Mouse (Mus musculus): ENCODE results near the gene Map2k5. TPM values are rescaled to one million over a fixed set of nuclear protein-coding genes. Genes with fewer than 3 reads are reported as not detected.

Gene Map2k5
- polyA plus RNA-seq, 1 experiment from 2014 or later: 30.7 TPM

DNA sequence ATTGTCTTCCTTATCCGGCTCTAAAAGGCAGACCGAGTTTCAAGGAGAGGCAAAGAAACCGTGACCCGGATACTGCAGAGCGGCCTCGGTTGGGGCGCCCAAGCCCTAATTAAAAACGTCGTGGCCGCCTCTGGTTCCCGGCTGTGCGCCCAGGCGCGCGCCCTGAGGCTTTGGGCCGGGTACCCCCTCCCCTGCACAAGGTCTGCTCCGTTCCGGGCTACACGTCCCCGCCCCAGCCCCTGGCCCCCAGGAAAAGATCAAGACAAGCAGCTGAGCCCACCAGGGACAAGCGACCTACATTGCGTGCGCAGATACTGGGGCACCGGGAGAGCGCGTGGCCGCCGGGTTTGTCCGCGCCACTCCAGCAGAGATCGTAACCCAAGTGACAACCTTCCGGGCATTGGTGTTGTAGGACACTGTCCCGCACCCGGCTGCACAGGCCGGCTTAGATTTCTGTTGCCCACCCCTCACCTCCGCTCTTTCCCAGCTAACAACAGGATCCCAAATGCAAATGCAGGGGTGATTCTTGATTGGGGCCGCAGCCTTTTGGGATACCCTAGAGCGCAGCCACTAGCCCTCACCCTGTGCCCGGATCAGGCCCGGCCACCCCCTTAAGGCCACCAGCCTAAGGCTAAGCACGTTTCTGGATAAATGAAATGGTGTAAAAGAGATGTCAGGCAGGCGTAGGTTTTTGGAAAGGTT is 235.2 kb downstream of the Map2k5 start:
- Histone ChIP-seq H3K4me2 (peak overlapping the region; percentile 44), H3K9ac (ENCODE audit: low read depth, low read length) (no peak overlapping the region), H3K9me3 (replicated peaks; ENCODE audit: control insufficient read depth, low read length) (no peaks in the 10 kb centered on the region), H3K27ac (ENCODE audit: low read depth, low read length) (no peak overlapping the region), H3K4me1 (ENCODE audit: control insufficient read depth, insufficient read depth, low read length) (peaks cover 20% of the 10 kb centered on the region), H3K36me3 (ENCODE audit: control insufficient read depth, insufficient read depth, low read length) (no peaks in the 10 kb centered on the region), H3K4me3 (ENCODE audit: low read depth, low read length) (peak overlapping the region; percentile 22), H3K27me3 (ENCODE audit: control insufficient read depth, insufficient read depth, low read length) (peaks cover 100% of the 10 kb centered on the region)
- under 1% methylated on average over 42 of the region's 42 CpGs for WGBS (ENCODE audit: insufficient replicate concordance)
- no peak for ATAC-seq (replicated peaks; ENCODE audit: insufficient number of reproducible peaks, low FRiP score, low TSS enrichment)

DNA sequence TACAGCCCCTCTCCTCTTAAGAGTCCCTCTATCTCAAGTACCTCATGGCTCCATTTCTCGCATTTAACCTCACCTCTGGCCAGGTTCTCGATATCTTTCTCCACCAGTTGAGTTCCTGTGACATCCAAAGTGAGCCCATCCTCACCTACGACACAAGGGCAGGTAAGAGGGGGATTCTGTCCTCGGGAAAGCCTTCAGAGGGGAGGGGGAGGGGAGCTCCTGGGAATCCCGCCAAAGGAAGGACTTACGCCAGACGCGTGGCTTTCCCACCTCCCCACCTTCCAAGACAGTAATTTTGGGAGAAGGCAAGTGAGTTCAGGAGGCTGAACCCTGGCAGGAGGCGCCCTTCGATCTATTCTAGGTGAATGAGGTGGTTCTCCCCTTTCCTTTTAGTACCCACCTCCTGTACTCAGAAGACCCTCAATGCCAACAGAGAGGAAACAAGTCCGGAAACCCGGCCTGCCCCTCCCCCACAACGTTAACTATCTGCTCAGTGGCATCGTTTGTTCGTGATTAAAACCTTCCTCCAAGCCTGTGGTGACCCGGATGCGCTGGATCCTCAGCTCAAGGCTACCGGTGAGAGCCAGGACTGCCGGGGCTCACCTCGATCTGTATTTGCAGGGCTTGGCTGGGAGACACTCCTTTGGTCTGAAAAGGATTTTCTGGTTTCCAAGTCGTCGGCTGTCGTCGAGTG is 235.9 kb downstream of the Map2k5 start:
- peaks cover 20% of the 10 kb centered on the region for H3K4me1 ChIP-seq (ENCODE audit: control insufficient read depth, insufficient read depth, low read length)
- WGBS (ENCODE audit: insufficient replicate concordance): 2% methylated on average over 24 of the region's 24 CpGs
- H3K4me3 ChIP-seq (ENCODE audit: low read depth, low read length): peak overlapping the region; percentile 22; the same call in 1 of the 2 replicates
- no peak for ATAC-seq (replicated peaks; ENCODE audit: insufficient number of reproducible peaks, low FRiP score, low TSS enrichment)
- 0 out of 2 replicates have a peak overlapping the region, but pooled peaks have one; percentile 0 for H3K4me2 ChIP-seq
- no peaks in the 10 kb centered on the region for H3K36me3 ChIP-seq (ENCODE audit: control insufficient read depth, insufficient read depth, low read length)
- no peak overlapping the region for H3K27ac ChIP-seq (ENCODE audit: low read depth, low read length)
- peaks cover 100% of the 10 kb centered on the region for H3K27me3 ChIP-seq (ENCODE audit: control insufficient read depth, insufficient read depth, low read length)
- H3K9me3 ChIP-seq (replicated peaks; ENCODE audit: control insufficient read depth, low read length): no peaks in the 10 kb centered on the region
- H3K9ac ChIP-seq (ENCODE audit: low read depth, low read length): no peak overlapping the region

DNA sequence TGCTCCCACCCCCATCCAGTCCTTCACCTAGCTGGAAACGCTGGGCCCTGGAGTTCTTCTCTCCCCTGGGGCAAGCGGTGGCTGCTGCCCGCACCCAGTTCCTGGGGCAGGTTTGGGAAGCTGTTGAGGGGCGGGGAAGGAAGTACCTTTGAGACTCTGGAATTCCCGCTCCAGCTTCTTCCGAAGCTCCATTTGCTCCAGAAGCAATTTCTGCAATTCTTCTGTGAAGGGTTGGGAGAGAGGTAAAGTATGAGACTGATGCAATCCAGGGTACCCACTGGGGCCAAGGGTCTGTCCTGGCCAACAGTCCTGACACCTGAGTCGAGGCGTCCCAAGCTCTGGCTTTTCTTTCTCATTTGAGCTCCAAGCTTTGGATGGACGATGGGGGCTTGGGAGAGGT is 237.5 kb downstream of the Map2k5 start:
- no peak overlapping the region for H3K4me2 ChIP-seq
- no peak for ATAC-seq (replicated peaks; ENCODE audit: insufficient number of reproducible peaks, low FRiP score, low TSS enrichment)
- no peak overlapping the region for H3K27ac ChIP-seq (ENCODE audit: low read depth, low read length)
- H3K9ac ChIP-seq (ENCODE audit: low read depth, low read length): no peak overlapping the region
- H3K4me1 ChIP-seq (ENCODE audit: control insufficient read depth, insufficient read depth, low read length): peaks cover 16% of the 10 kb centered on the region
- 3% methylated on average over 9 of the region's 9 CpGs for WGBS (ENCODE audit: insufficient replicate concordance)
- H3K36me3 ChIP-seq (ENCODE audit: control insufficient read depth, insufficient read depth, low read length): no peaks in the 10 kb centered on the region
- peaks cover 96% of the 10 kb centered on the region for H3K27me3 ChIP-seq (ENCODE audit: control insufficient read depth, insufficient read depth, low read length)
- H3K4me3 ChIP-seq (ENCODE audit: low read depth, low read length): no peak overlapping the region
- no peaks in the 10 kb centered on the region for H3K9me3 ChIP-seq (replicated peaks; ENCODE audit: control insufficient read depth, low read length)

DNA sequence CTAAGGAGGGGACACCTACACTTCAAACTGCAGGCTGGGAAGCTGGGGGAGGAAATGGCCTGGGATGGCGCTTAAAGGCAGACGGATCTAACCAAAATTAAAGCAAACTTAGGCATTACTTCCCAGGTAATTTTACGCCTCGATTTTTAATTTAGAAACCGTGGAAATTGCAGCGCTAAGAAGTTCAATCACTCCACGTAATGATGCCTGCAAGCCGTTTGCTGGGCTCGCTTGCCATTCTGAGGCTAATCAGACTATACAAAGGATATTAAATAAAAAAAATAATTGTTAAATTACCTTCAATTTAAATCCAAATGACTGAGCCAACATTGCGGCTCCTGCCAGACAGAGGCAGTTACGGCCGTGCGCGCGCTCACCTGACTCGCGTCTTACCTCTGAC is 238.0 kb downstream of the Map2k5 start:
- WGBS (ENCODE audit: insufficient replicate concordance): 2% methylated on average over 17 of the region's 17 CpGs
- no peak overlapping the region for H3K9ac ChIP-seq (ENCODE audit: low read depth, low read length)
- H3K9me3 ChIP-seq (replicated peaks; ENCODE audit: control insufficient read depth, low read length): no peaks in the 10 kb centered on the region
- peaks cover 96% of the 10 kb centered on the region for H3K27me3 ChIP-seq (ENCODE audit: control insufficient read depth, insufficient read depth, low read length)
- no peak overlapping the region for H3K27ac ChIP-seq (ENCODE audit: low read depth, low read length)
- H3K36me3 ChIP-seq (ENCODE audit: control insufficient read depth, insufficient read depth, low read length): no peaks in the 10 kb centered on the region
- no peak overlapping the region for H3K4me2 ChIP-seq
- H3K4me3 ChIP-seq (ENCODE audit: low read depth, low read length): no peak overlapping the region
- no peak for ATAC-seq (replicated peaks; ENCODE audit: insufficient number of reproducible peaks, low FRiP score, low TSS enrichment)
- H3K4me1 ChIP-seq (ENCODE audit: control insufficient read depth, insufficient read depth, low read length): peaks cover 16% of the 10 kb centered on the region

GRCm38 (mm10) chr9:63138481-63138967 is 239.2 kb downstream of the Map2k5 start:
- Histone ChIP-seq H3K4me1 (ENCODE audit: control insufficient read depth, insufficient read depth, low read length) (peaks cover 13% of the 10 kb centered on the region), H3K4me2 (peak overlapping the region; percentile 52), H3K36me3 (ENCODE audit: control insufficient read depth, insufficient read depth, low read length) (no peaks in the 10 kb centered on the region), H3K27me3 (ENCODE audit: control insufficient read depth, insufficient read depth, low read length) (peaks cover 94% of the 10 kb centered on the region), H3K4me3 (ENCODE audit: low read depth, low read length) (peak overlapping the region; percentile 22), H3K9ac (ENCODE audit: low read depth, low read length) (no peak overlapping the region), H3K27ac (ENCODE audit: low read depth, low read length) (no peak overlapping the region), H3K9me3 (replicated peaks; ENCODE audit: control insufficient read depth, low read length) (no peaks in the 10 kb centered on the region)
- 0 out of 2 replicates have a peak, but pooled peaks have one; percentile 15 for ATAC-seq (replicated peaks; ENCODE audit: insufficient number of reproducible peaks, low FRiP score, low TSS enrichment)
- WGBS (ENCODE audit: insufficient replicate concordance): under 1% methylated on average over 31 of the region's 31 CpGs

DNA sequence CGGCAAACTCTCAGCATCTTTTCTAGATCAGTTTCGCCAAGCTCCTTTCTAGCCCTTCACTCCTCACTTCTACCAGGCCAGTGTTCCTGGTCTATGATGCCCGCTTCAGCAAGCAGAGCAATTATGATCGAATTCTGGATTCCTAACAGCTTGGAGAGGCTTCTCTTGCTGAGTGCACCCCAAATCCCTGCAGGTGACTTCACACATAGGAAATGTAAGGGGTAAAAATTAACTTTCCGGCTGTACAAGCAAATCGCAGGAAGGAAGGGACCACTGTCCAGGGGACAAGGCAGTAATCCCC is 240.1 kb downstream of the Map2k5 start:
- Histone ChIP-seq H3K9me3 (replicated peaks; ENCODE audit: control insufficient read depth, low read length) (no peaks in the 10 kb centered on the region), H3K4me1 (ENCODE audit: control insufficient read depth, insufficient read depth, low read length) (peaks cover 7% of the 10 kb centered on the region), H3K27me3 (ENCODE audit: control insufficient read depth, insufficient read depth, low read length) (peaks cover 87% of the 10 kb centered on the region)

GRCm38 (mm10) chr9:63136756-63137614 is 240.7 kb downstream of the Map2k5 start:
- 3% methylated on average over 19 of the region's 19 CpGs for WGBS (ENCODE audit: insufficient replicate concordance)
- ATAC-seq (replicated peaks; ENCODE audit: insufficient number of reproducible peaks, low FRiP score, low TSS enrichment): no peak
- Histone ChIP-seq H3K4me2 (no peak overlapping the region), H3K36me3 (ENCODE audit: control insufficient read depth, insufficient read depth, low read length) (no peaks in the 10 kb centered on the region), H3K27me3 (ENCODE audit: control insufficient read depth, insufficient read depth, low read length) (peaks cover 81% of the 10 kb centered on the region), H3K4me3 (ENCODE audit: low read depth, low read length) (no peak overlapping the region), H3K27ac (ENCODE audit: low read depth, low read length) (no peak overlapping the region), H3K4me1 (ENCODE audit: control insufficient read depth, insufficient read depth, low read length) (peaks cover 8% of the 10 kb centered on the region), H3K9ac (ENCODE audit: low read depth, low read length) (no peak overlapping the region), H3K9me3 (replicated peaks; ENCODE audit: control insufficient read depth, low read length) (no peaks in the 10 kb centered on the region)

More for the DNA sequence above, 240.1 kb downstream of the Map2k5 start:
- Histone ChIP-seq H3K36me3 (ENCODE audit: control insufficient read depth, insufficient read depth, low read length) (no peaks in the 10 kb centered on the region), H3K4me2 (no peak overlapping the region), H3K4me3 (ENCODE audit: low read depth, low read length) (no peak overlapping the region), H3K9ac (ENCODE audit: low read depth, low read length) (no peak overlapping the region), H3K27ac (ENCODE audit: low read depth, low read length) (no peak overlapping the region)
- WGBS (ENCODE audit: insufficient replicate concordance): 3% methylated on average over 6 of the region's 6 CpGs
- ATAC-seq (replicated peaks; ENCODE audit: insufficient number of reproducible peaks, low FRiP score, low TSS enrichment): no peak

DNA sequence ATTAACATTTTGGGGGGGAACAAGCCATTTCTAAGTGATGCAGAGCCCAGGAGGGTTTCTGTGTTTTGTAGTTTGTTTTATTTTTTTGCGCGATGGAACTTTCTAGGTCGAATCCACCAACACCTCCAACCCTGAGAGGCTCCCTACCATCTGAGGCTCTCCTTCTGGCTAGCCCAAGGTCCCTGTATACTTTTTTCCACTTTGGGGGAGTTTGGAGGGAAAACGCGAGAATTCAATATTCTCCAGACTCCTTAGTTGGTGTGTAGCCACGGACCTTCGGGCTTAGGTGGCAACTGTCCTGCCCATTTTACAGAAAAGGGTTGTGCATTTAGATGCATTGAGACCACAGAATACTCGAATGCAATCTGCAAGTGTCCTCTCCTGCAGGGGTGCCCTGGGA is 241.5 kb downstream of the Map2k5 start:
- Histone ChIP-seq H3K27me3 (ENCODE audit: control insufficient read depth, insufficient read depth, low read length) (peaks cover 74% of the 10 kb centered on the region), H3K36me3 (ENCODE audit: control insufficient read depth, insufficient read depth, low read length) (no peaks in the 10 kb centered on the region), H3K27ac (ENCODE audit: low read depth, low read length) (no peak overlapping the region), H3K4me2 (no peak overlapping the region), H3K4me3 (ENCODE audit: low read depth, low read length) (no peak overlapping the region), H3K4me1 (ENCODE audit: control insufficient read depth, insufficient read depth, low read length) (peaks cover 12% of the 10 kb centered on the region), H3K9me3 (replicated peaks; ENCODE audit: control insufficient read depth, low read length) (no peaks in the 10 kb centered on the region), H3K9ac (ENCODE audit: low read depth, low read length) (no peak overlapping the region)
- ATAC-seq (replicated peaks; ENCODE audit: insufficient number of reproducible peaks, low FRiP score, low TSS enrichment): no peak
- 5% methylated on average over 8 of the region's 8 CpGs for WGBS (ENCODE audit: insufficient replicate concordance)
